Mouse (Mus musculus): ENCODE results near the gene Pxylp1. TPM values are rescaled to one million over a fixed set of nuclear protein-coding genes. Genes with fewer than 3 reads are reported as not detected.

The Pxylp1 gene
- total and polyA plus RNA-seq, 2 experiments = 5.5 to 7.2 TPM

- TF ChIP-seq CTCF (IDR thresholded peaks at IDR 0.05; ENCODE audit: low read depth, low read length) (peak; percentile 68), POLR2A (IDR thresholded peaks at IDR 0.05; ENCODE audit: extremely low read depth, insufficient read depth, low read length) (peak; percentile 32; the same call in 1 of the 2 replicates)
- Histone ChIP-seq H3K27ac (replicated peaks; ENCODE audit: insufficient read depth, low read depth, low read length) (peak overlapping the region; percentile 95), H3K9ac (ENCODE audit: low read depth, low read length) (peak overlapping the region; percentile 94), H3K4me1 (ENCODE audit: control insufficient read depth, insufficient read depth, low read length) (peaks cover 13% of the 10 kb centered on the region; the same call in 1 of the 2 replicates), H3K27me3 (ENCODE audit: control insufficient read depth, insufficient read depth, low read length) (no peaks in the 10 kb centered on the region), H3K4me3 (ENCODE audit: insufficient read depth, low read depth, low read length) (peak overlapping the region; percentile 81), H3K36me3 (ENCODE audit: control insufficient read depth, insufficient read depth, low read length) (no peaks in the 10 kb centered on the region), H3K79me2 (ENCODE audit: control insufficient read depth, insufficient read depth, low read length) (peaks cover 11% of the 10 kb centered on the region)
- WGBS = under 1% methylated on average over 66 of the region's 66 CpGs
- DNase-seq (ENCODE audit: extremely low read depth, low read depth, low spot score) = peak; percentile 83
Observed at GRCm38 (mm10) chr9:96889345-96890021, 3.0 kb downstream of the Pxylp1 start.

DNA sequence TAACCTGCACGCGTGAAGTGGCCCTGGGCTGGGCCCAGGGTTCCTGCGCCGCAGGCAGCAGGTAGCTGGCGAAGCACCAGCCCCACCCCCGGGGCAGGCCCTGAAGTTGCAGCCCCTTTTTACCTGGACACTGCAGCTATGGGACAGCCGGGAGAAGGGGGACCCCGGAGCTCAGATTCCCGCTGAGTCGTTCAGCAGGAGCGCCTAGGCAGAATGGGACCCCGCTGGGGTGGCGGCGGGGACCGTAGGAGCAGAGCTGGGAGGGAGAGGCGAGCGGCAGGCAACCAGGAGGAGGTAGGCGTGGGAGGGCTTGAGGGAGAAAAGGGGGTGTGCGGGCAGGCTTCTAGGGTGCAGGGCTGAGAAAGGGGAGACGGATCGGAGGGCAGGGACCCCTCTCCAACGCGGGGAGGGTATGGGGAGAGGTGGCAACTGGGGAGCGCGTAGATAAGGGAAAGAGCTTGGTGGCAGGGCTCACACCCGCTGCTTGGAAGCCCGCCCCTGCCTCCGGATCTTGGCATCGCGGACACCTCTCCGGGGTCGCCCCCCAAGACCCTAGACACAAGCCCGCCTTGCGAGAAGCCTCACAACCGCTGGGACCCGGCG is 3.6 kb downstream of the Pxylp1 start:
- TF ChIP-seq CTCF (IDR thresholded peaks at IDR 0.05; ENCODE audit: low read depth, low read length) = no peak
- TF ChIP-seq POLR2A (IDR thresholded peaks at IDR 0.05; ENCODE audit: extremely low read depth, insufficient read depth, low read length) = no peak
- peak; percentile 44 for DNase-seq (ENCODE audit: extremely low read depth, low read depth, low spot score)
- peaks cover 11% of the 10 kb centered on the region for H3K79me2 ChIP-seq (ENCODE audit: control insufficient read depth, insufficient read depth, low read length)
- WGBS = under 1% methylated on average over 36 of the region's 37 CpGs
- peaks cover 11% of the 10 kb centered on the region; the same call in 1 of the 2 replicates for H3K4me1 ChIP-seq (ENCODE audit: control insufficient read depth, insufficient read depth, low read length)
- no peaks in the 10 kb centered on the region for H3K27me3 ChIP-seq (ENCODE audit: control insufficient read depth, insufficient read depth, low read length)
- peak overlapping the region; percentile 81 for H3K4me3 ChIP-seq (ENCODE audit: insufficient read depth, low read depth, low read length)
- H3K9ac ChIP-seq (ENCODE audit: low read depth, low read length) = peak overlapping the region; percentile 94
- H3K36me3 ChIP-seq (ENCODE audit: control insufficient read depth, insufficient read depth, low read length) = no peaks in the 10 kb centered on the region
- H3K27ac ChIP-seq (replicated peaks; ENCODE audit: insufficient read depth, low read depth, low read length) = peak overlapping the region; percentile 65

DNA sequence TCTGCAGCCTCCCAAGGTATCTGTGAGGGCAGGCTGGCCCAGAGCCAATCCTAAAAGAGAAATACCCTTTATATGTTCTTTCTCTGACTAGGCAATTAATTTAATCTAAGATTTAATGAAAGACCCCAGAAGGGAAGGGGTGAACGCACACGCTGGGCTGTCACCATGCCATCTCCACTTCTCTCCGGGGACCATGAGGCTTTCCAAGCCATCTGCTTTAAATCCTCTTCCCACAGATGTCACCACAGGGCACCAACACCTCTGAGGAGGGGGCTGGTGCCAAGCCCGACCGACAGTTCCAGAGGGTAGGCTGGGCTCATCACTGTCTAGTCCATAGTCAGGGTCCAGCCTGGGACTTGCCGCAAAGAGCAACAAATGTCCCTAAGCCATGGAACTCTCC is 4.5 kb downstream of the Pxylp1 start:
- no peaks in the 10 kb centered on the region for H3K36me3 ChIP-seq (ENCODE audit: control insufficient read depth, insufficient read depth, low read length)
- no peak for DNase-seq (ENCODE audit: extremely low read depth, low read depth, low spot score)
- no peak overlapping the region for H3K4me3 ChIP-seq (ENCODE audit: insufficient read depth, low read depth, low read length)
- H3K27ac ChIP-seq (replicated peaks; ENCODE audit: insufficient read depth, low read depth, low read length) = no peak overlapping the region
- H3K27me3 ChIP-seq (ENCODE audit: control insufficient read depth, insufficient read depth, low read length) = no peaks in the 10 kb centered on the region
- peaks cover 13% of the 10 kb centered on the region for H3K79me2 ChIP-seq (ENCODE audit: control insufficient read depth, insufficient read depth, low read length)
- H3K4me1 ChIP-seq (ENCODE audit: control insufficient read depth, insufficient read depth, low read length) = peaks cover 6% of the 10 kb centered on the region; the same call in 1 of the 2 replicates
- 60% methylated on average over 6 of the region's 6 CpGs for WGBS
- no peak for TF ChIP-seq CTCF (IDR thresholded peaks at IDR 0.05; ENCODE audit: low read depth, low read length)
- no peak for TF ChIP-seq POLR2A (IDR thresholded peaks at IDR 0.05; ENCODE audit: extremely low read depth, insufficient read depth, low read length)
- no peak overlapping the region for H3K9ac ChIP-seq (ENCODE audit: low read depth, low read length)

DNA sequence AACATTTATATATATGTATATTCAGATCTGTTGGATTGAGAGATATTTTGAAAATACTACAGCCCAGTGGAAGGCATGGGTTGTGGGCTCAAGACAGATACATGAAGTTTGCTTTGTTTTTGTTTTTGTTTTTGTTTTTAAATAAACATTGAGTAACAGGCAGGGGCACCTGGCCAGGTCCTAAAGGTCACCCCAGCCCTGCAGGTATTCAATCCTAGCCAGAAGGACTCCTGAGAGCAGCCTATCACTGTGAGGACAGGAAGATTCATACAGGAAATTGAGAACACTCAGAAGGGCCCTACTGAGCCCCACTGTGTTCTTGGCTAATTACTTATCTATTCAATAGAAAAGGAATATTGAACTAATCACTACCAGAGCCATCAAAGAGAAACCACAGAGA is 5.0 kb downstream of the Pxylp1 start:
- Histone ChIP-seq H3K27ac (replicated peaks; ENCODE audit: insufficient read depth, low read depth, low read length) (no peak overlapping the region), H3K9ac (ENCODE audit: low read depth, low read length) (no peak overlapping the region), H3K79me2 (ENCODE audit: control insufficient read depth, insufficient read depth, low read length) (peaks cover 13% of the 10 kb centered on the region), H3K36me3 (ENCODE audit: control insufficient read depth, insufficient read depth, low read length) (no peaks in the 10 kb centered on the region), H3K4me1 (ENCODE audit: control insufficient read depth, insufficient read depth, low read length) (peaks cover 6% of the 10 kb centered on the region; the same call in 1 of the 2 replicates), H3K27me3 (ENCODE audit: control insufficient read depth, insufficient read depth, low read length) (no peaks in the 10 kb centered on the region), H3K4me3 (ENCODE audit: insufficient read depth, low read depth, low read length) (no peak overlapping the region)
- peak; percentile 47 for DNase-seq (ENCODE audit: extremely low read depth, low read depth, low spot score)
- TF ChIP-seq CTCF (IDR thresholded peaks at IDR 0.05; ENCODE audit: low read depth, low read length) (no peak), POLR2A (IDR thresholded peaks at IDR 0.05; ENCODE audit: extremely low read depth, insufficient read depth, low read length) (no peak)

GRCm38 (mm10) chr9:96885781-96886180 is 6.7 kb downstream of the Pxylp1 start:
- WGBS = 75% methylated on average over 3 of the region's 3 CpGs
- no peak overlapping the region for H3K4me3 ChIP-seq (ENCODE audit: insufficient read depth, low read depth, low read length)
- H3K27me3 ChIP-seq (ENCODE audit: control insufficient read depth, insufficient read depth, low read length) = no peaks in the 10 kb centered on the region
- TF ChIP-seq CTCF (IDR thresholded peaks at IDR 0.05; ENCODE audit: low read depth, low read length) (peak; percentile 58), POLR2A (IDR thresholded peaks at IDR 0.05; ENCODE audit: extremely low read depth, insufficient read depth, low read length) (no peak)
- H3K36me3 ChIP-seq (ENCODE audit: control insufficient read depth, insufficient read depth, low read length) = no peaks in the 10 kb centered on the region
- H3K4me1 ChIP-seq (ENCODE audit: control insufficient read depth, insufficient read depth, low read length) = peaks cover 6% of the 10 kb centered on the region; the same call in 1 of the 2 replicates
- no peak for DNase-seq (ENCODE audit: extremely low read depth, low read depth, low spot score)
- peaks cover 13% of the 10 kb centered on the region for H3K79me2 ChIP-seq (ENCODE audit: control insufficient read depth, insufficient read depth, low read length)
- no peak overlapping the region for H3K9ac ChIP-seq (ENCODE audit: low read depth, low read length)
- H3K27ac ChIP-seq (replicated peaks; ENCODE audit: insufficient read depth, low read depth, low read length) = no peak overlapping the region
